Mouse (Mus musculus) subcutaneous adipose tissue, adult 2 months (tissue): ENCODE data around the gene Sema4b. TPM values are rescaled to one million over a fixed set of nuclear protein-coding genes. Genes with fewer than 3 reads are reported as not detected.

Source experiments
- polyA plus RNA-seq: library from polyadenylated mRNA; depleted of rRNA; stranded (reverse); fragments of >200 nt; gene quantifications from 2 replicates; pipeline ENCODE4 v1.2.3, GENCODE M21; 2012; ENCODE audit warnings: low replicate concordance; rRNA removed

Gene Sema4b
- 15.8 and 27.0 TPM in 2 replicates for polyA plus RNA-seq

GRCm38 (mm10) chr7:80186531-80187296, at the start of gene Sema4b:
TSS of gene Sema4b (plus strand) at chr7:80186841.

GRCm38 (mm10) chr7:80232489-80233029, 45.9 kb downstream of the Sema4b start, which contains the start of the genes Cib1 and Gdpgp1:
TSS of gene Cib1 (minus strand) at chr7:80232813.
TSS of gene Gdpgp1 (plus strand) at chr7:80232865.

GRCm38 (mm10) chr7:80246148-80246721, 59.6 kb downstream of the Sema4b start, which contains the start of gene Ttll13:
TSS of gene Ttll13 (plus strand) at chr7:80246376.

GRCm38 (mm10) chr7:80260625-80261371, 74.2 kb downstream of the Sema4b start, which contains the start of gene Ngrn:
TSS of gene Ngrn (plus strand) at chr7:80261215.

GRCm38 (mm10) chr7:80268897-80269750, 82.5 kb downstream of the Sema4b start, which contains the start of gene Vps33b:
TSS of gene Vps33b (plus strand) at chr7:80269649.

Other genes starting within 250 kb of the Sema4b start
- 21.2 and 37.4 TPM in 2 replicates for gene Zfp710, start 162.0 kb upstream of the Sema4b start, polyA plus RNA-seq
- 206 and 233 TPM in 2 replicates for gene Idh2, start 71.4 kb upstream of the Sema4b start, polyA plus RNA-seq
- 97.9 and 136 TPM in 2 replicates for gene Cib1, start 46.0 kb downstream of the Sema4b start, polyA plus RNA-seq
- gene Gdpgp1, start 46.0 kb downstream of the Sema4b start, polyA plus RNA-seq = 1.7 and 2.6 TPM in 2 replicates
- gene Ttll13, start 59.5 kb downstream of the Sema4b start, polyA plus RNA-seq = 0.46 and 1.3 TPM in 2 replicates
- 19.7 and 21.7 TPM in 2 replicates for gene Ngrn, start 74.4 kb downstream of the Sema4b start, polyA plus RNA-seq
- 9.4 and 13.4 TPM in 2 replicates for gene Vps33b, start 82.8 kb downstream of the Sema4b start, polyA plus RNA-seq
- 2.5 and 22.8 TPM in 2 replicates for gene Prc1, start 107.6 kb downstream of the Sema4b start, polyA plus RNA-seq
- 16.6 and 23.4 TPM in 2 replicates for gene Rccd1, start 137.6 kb downstream of the Sema4b start, polyA plus RNA-seq
- gene Unc45a, start 154.2 kb downstream of the Sema4b start, polyA plus RNA-seq = 53.3 and 103 TPM in 2 replicates
- gene Hddc3, start 156.3 kb downstream of the Sema4b start, polyA plus RNA-seq = 47.8 and 55.0 TPM in 2 replicates
- gene Man2a2, start 184.5 kb downstream of the Sema4b start, polyA plus RNA-seq = 126 and 160 TPM in 2 replicates
- 38.4 and 46.2 TPM in 2 replicates for gene Fes, start 201.1 kb downstream of the Sema4b start, polyA plus RNA-seq
- 79.3 and 93.7 TPM in 2 replicates for gene Furin, start 218.6 kb downstream of the Sema4b start, polyA plus RNA-seq